Mouse (Mus musculus): ENCODE measurements around the gene Lmo4.

- TF ChIP-seq CTCF (IDR thresholded peaks at IDR 0.05; ENCODE audit: low read depth, low read length) (no peak), POLR2A (IDR thresholded peaks at IDR 0.05; ENCODE audit: borderline replicate concordance, low read depth, low read length) (peak; percentile 92)
Measured at GRCm38 (mm10) chr3:144204413-144205311, at the start of gene Lmo4.
